Mouse (Mus musculus): ENCODE measurements at regions not wholly inside any gene's neighbourhood (a gene's known extent, or its start where the extent isn't known, plus 50 kb on each side); places are given as distances from the start of the nearest gene placed in this dataset.

DNA sequence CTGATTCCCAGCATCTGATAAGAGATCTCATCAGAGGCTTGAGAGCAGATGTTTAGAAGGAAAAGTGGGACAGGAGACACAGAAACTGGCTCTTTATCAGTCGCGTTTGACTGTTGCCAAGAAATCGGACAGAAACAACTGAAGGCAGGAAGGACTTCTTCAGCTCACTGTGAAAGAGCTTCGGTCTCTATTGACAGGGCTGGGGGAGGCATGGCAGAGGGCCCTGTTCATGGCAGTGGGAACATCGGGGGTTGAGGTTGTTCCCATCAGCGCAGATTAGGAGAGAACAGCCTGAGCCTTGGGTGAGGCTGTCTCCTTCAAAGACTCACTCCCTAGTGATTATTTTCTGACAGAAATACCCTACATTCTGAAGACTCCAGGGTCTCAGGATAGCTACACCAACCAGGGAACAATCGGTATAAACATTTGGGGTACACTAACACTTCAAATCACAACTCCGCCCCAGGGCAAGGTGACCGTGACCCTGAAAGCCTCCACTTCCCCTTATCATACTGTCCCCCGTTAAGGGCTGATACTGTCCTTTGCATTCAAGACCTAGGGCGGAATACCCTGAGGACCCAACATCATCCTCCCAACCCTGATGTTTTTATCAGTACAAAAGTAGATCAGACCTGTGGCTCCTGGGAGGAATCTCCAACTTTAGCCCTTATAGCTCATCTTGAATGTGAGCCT lies 144.8 kb upstream of the Eci2 start:
- H3K36me3 ChIP-seq (replicated peaks): no peaks in the 10 kb centered on the region
- no peaks in the 10 kb centered on the region for H3K9me3 ChIP-seq
- peaks cover 21% of the 10 kb centered on the region; the same call in 1 of the 2 replicates for H3K4me1 ChIP-seq
- H3K27ac ChIP-seq (replicated peaks): no peak overlapping the region
- H3K27me3 ChIP-seq (replicated peaks; ENCODE audit: low read depth, poor library complexity, severe bottlenecking): no peaks in the 10 kb centered on the region
- H3K4me3 ChIP-seq: no peak overlapping the region
- DNase-seq (ENCODE audit: low spot score): no peak
- 87% methylated on average over 11 of the region's 11 CpGs for WGBS

DNA sequence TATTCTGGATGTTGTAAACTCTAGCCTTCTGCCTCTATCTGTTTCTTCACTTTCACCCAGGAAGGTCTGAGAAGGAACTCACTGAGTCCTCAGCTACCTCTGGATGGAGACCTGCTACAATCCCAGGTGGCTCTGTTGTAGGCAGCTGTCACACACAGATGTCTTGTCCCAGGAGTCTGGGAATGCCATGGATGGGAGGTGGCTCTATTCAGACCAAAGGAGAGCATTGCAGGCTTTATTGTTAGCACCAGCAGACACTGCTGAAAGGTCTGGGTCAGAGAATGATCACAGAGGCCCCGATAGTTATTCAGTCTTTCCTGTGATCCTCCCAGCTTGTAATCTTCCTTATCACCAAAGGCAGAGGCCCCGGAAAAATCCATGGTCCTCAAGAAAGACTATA lies 146.6 kb upstream of the Eci2 start:
- WGBS: 60% methylated on average over 2 of the region's 2 CpGs
- Histone ChIP-seq H3K4me1 (peaks cover 29% of the 10 kb centered on the region; the same call in 1 of the 2 replicates), H3K27ac (replicated peaks) (no peak overlapping the region), H3K36me3 (replicated peaks) (no peaks in the 10 kb centered on the region), H3K27me3 (replicated peaks; ENCODE audit: low read depth, poor library complexity, severe bottlenecking) (no peaks in the 10 kb centered on the region), H3K9me3 (no peaks in the 10 kb centered on the region), H3K4me3 (no peak overlapping the region)
- no peak for DNase-seq (ENCODE audit: low spot score)

DNA sequence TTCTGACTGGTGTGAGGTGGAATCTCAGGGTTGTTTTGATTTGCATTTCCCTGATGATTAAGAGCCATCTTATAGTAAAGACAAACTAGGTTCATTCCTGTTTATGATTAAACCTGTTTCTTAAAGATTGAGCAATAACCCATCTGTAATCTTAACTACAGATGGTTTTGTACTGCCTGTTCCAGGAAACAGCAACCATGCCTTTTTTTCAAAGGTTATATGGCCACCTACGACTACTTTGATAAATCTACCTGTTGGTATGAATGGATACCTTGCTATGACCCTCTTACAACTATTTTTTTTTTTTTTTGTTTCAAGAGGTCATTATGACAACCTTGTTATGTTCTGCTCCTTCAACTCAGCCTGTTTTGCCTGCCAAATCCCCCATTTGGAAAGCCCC lies 148.7 kb upstream of the Eci2 start:
- Histone ChIP-seq H3K4me3 (no peak overlapping the region), H3K27me3 (replicated peaks; ENCODE audit: low read depth, poor library complexity, severe bottlenecking) (no peaks in the 10 kb centered on the region), H3K27ac (replicated peaks) (no peak overlapping the region), H3K4me1 (peaks cover 29% of the 10 kb centered on the region; the same call in 1 of the 2 replicates), H3K9me3 (no peaks in the 10 kb centered on the region), H3K36me3 (replicated peaks) (no peaks in the 10 kb centered on the region)
- DNase-seq (ENCODE audit: low spot score): no peak
- 82% methylated on average over 1 of the region's 1 CpGs for WGBS

DNA sequence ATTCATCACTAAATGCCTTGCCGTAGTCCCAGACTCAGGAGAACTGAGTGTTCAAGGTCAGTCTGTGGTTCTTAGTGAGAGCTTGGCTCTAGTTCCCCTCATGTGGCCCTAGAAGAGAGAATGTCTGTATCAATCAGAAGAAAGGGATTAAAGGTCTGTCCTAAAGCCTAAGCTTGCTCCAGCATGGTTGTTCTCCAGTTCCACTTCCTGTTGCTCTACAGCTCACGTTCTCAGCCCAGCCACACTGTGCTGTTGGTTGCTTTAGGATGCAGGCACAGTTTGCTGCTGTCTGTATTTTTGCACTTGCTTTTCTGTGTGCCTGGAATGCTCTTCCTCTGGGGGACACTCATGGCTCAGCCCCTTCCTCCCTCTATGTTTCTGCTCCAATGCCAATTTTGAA lies 150.4 kb upstream of the Eci2 start:
- Histone ChIP-seq H3K27me3 (replicated peaks; ENCODE audit: low read depth, poor library complexity, severe bottlenecking) (no peaks in the 10 kb centered on the region), H3K4me1 (peaks cover 24% of the 10 kb centered on the region; the same call in 1 of the 2 replicates), H3K27ac (replicated peaks) (no peak overlapping the region), H3K36me3 (replicated peaks) (no peaks in the 10 kb centered on the region), H3K9me3 (no peaks in the 10 kb centered on the region), H3K4me3 (no peak overlapping the region)
- 56% methylated on average over 2 of the region's 2 CpGs for WGBS
- no peak for DNase-seq (ENCODE audit: low spot score)

DNA sequence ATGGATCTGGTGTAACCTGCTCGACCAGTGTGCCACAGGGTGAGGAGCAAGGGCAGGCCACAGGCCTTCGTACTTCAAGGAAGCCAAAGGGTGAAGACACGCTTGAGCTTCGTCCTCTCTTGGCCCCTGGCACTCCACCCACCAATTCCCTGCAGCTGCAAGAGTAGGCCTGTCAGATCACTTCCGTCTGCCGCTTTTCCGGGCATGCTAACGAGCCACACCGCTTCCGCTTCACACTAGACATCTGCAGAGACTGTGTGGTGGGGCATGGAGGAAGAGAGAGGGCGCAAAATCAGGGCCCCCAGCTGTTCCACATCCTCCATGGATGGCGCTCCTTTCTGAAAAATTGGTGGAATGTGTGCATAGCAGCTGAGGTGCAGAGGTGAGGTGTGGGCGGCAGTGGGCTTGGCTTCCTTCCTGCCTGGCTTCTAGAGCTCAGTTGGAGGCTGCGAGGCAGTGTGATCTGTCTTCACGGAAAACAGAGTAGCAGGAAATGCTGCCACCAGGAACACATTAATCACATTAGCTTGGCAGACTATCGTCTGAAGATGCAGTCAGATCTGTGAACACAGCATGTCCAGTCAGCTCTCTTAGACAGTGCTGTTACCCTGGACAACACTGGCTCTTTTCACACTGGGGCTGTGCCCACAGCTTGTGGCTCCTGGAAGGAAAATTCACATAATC lies 162.3 kb upstream of the Eci2 start:
- DNase-seq (ENCODE audit: low spot score): peak; percentile 69
- Histone ChIP-seq H3K4me3 (0 out of 2 replicates have a peak overlapping the region, but pooled peaks have one; percentile 4), H3K9me3 (no peaks in the 10 kb centered on the region), H3K36me3 (replicated peaks) (no peaks in the 10 kb centered on the region), H3K4me1 (peaks cover 27% of the 10 kb centered on the region), H3K27ac (replicated peaks) (peak overlapping the region; percentile 41), H3K27me3 (replicated peaks; ENCODE audit: low read depth, poor library complexity, severe bottlenecking) (no peaks in the 10 kb centered on the region)
- WGBS: 24% methylated on average over 16 of the region's 16 CpGs

DNA sequence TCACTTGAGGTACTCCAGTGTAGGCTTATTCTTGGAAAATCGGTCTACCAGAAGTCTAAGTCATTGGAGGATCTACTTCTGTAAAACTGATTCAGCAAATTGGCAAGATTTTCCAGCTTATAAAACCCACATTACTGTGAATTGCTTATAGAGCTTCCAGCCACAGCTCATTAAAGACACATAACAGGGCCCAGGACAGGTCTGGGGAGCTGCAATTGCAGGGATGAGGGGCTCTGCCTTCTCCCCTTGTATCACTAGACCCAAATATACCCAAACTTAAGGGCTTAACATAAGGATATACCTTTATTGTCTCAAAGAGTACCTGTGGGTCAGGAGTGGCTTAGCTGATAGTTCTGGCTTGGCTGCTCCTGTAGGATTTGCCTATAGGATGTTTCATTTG lies 175.2 kb upstream of the Eci2 start:
- Histone ChIP-seq H3K27ac (replicated peaks) (no peak overlapping the region), H3K4me1 (no peaks in the 10 kb centered on the region), H3K9me3 (no peaks in the 10 kb centered on the region), H3K36me3 (replicated peaks) (no peaks in the 10 kb centered on the region), H3K4me3 (no peak overlapping the region), H3K27me3 (replicated peaks; ENCODE audit: low read depth, poor library complexity, severe bottlenecking) (no peaks in the 10 kb centered on the region)
- 91% methylated on average over 1 of the region's 1 CpGs for WGBS
- no peak for DNase-seq (ENCODE audit: low spot score)

DNA sequence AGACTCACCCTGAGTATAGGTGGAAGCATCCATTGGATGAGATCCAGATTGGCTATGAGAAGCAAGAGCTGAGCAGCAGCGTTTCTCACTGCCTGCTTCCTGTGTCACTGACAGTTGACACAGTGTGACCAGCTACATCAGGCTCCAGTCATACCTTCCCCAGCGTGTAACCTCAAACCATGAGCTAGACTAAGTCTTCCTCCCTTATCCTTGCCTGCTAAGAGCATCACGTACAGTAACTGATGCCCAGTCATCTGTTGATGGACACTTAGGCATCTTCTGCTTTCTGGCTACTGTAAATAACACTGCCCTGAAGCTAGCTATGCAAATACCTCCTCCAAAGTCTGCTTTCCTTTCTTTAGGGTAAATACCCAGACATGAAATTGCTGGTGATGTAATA lies 181.4 kb upstream of the Eci2 start:
- no peak overlapping the region for H3K4me3 ChIP-seq
- DNase-seq (ENCODE audit: low spot score): no peak
- no peaks in the 10 kb centered on the region for H3K9me3 ChIP-seq
- no peaks in the 10 kb centered on the region for H3K27me3 ChIP-seq (replicated peaks; ENCODE audit: low read depth, poor library complexity, severe bottlenecking)
- no peak overlapping the region for H3K27ac ChIP-seq (replicated peaks)
- no peaks in the 10 kb centered on the region for H3K4me1 ChIP-seq
- H3K36me3 ChIP-seq (replicated peaks): no peaks in the 10 kb centered on the region
- WGBS: 81% methylated on average over 3 of the region's 3 CpGs

DNA sequence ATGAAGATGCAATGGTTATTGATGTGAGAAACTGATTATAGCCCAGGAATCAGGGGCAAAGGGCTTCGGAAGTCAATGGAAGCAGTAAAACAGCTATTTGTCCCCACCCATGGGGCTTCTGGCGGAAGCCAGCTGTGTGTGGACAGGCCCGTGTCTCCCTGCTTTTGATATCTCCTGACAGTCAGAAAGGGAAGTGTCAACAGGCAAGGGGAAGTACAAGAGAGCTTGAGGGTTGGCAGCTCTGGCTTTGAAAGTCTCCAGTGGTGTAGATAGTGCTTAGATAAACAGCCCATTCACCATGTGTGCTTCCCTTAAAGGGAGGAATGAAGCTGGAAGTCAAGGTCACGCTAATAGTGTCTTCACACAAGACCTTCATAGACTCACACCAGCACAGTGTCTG lies 182.7 kb upstream of the Eci2 start:
- 73% methylated on average over 4 of the region's 4 CpGs for WGBS
- DNase-seq (ENCODE audit: low spot score): no peak
- no peaks in the 10 kb centered on the region for H3K9me3 ChIP-seq
- H3K4me1 ChIP-seq: no peaks in the 10 kb centered on the region
- H3K36me3 ChIP-seq (replicated peaks): no peaks in the 10 kb centered on the region
- H3K4me3 ChIP-seq: no peak overlapping the region
- no peak overlapping the region for H3K27ac ChIP-seq (replicated peaks)
- H3K27me3 ChIP-seq (replicated peaks; ENCODE audit: low read depth, poor library complexity, severe bottlenecking): no peaks in the 10 kb centered on the region

DNA sequence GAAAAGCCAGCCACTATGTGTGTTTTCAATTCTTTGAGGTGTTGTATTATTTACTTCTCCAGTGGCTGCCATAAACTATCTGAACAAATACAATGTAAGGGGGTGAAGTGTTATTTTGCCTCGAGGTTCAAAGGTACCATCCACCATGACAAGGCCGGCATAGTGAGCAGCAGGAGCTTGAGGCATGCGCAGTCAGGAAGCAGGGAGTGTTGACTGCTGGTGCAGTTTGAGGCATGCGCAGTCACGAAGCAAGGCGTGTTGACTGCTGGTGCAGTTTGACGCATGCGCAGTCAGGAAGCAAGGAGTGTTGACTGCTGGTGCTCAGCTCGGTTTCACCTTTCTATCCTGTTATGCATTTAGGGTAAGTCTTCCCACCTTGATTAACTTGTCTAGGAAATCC lies 184.9 kb upstream of the Eci2 start:
- Histone ChIP-seq H3K36me3 (replicated peaks) (no peaks in the 10 kb centered on the region), H3K4me1 (no peaks in the 10 kb centered on the region), H3K9me3 (no peaks in the 10 kb centered on the region), H3K27ac (replicated peaks) (no peak overlapping the region), H3K4me3 (no peak overlapping the region), H3K27me3 (replicated peaks; ENCODE audit: low read depth, poor library complexity, severe bottlenecking) (no peaks in the 10 kb centered on the region)
- no peak for DNase-seq (ENCODE audit: low spot score)
- 91% methylated on average over 9 of the region's 9 CpGs for WGBS

DNA sequence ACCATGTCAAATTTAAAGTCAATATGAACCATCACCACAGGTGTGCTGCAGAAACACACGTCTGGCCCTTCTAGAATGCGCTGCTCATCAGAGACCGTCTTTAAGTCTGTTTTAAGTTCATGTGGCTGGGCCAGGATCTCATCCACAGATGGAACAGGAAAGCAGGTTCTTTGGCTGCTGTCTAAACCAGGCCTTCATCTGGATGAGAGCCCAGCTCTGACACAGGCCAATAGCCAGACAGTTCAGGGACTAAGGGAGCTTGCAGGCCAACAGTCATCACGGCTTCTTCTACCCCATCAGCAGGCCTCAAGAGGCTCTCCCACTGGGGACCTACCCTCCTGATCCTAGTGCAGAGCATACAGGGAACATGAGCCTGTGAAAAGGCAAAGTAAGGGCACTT lies 185.4 kb upstream of the Eci2 start:
- no peaks in the 10 kb centered on the region for H3K4me1 ChIP-seq
- no peaks in the 10 kb centered on the region for H3K27me3 ChIP-seq (replicated peaks; ENCODE audit: low read depth, poor library complexity, severe bottlenecking)
- no peak overlapping the region for H3K27ac ChIP-seq (replicated peaks)
- no peaks in the 10 kb centered on the region for H3K36me3 ChIP-seq (replicated peaks)
- H3K4me3 ChIP-seq: no peak overlapping the region
- H3K9me3 ChIP-seq: no peaks in the 10 kb centered on the region
- WGBS: 87% methylated on average over 4 of the region's 4 CpGs
- DNase-seq (ENCODE audit: low spot score): no peak

DNA sequence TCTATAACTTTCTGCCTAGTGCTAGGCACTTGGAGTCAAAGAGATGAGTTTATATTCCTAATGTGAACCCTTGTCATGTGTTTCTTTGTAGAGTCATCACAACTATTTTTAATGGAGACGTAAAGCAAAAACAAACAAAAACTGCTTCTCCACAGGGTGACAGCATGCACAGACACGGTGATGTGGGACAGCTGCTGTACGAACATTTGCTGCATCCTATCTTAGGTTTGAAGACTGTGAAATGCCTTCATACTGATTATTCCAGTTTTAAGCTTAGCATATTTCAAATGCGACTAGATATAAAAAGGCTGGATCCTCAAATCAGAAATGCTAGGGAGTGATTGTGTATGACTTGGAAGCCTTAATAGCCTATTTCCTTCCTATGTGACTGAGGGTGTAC lies 187.3 kb upstream of the Eci2 start:
- Histone ChIP-seq H3K9me3 (no peaks in the 10 kb centered on the region), H3K4me1 (no peaks in the 10 kb centered on the region), H3K4me3 (no peak overlapping the region), H3K36me3 (replicated peaks) (no peaks in the 10 kb centered on the region), H3K27me3 (replicated peaks; ENCODE audit: low read depth, poor library complexity, severe bottlenecking) (no peaks in the 10 kb centered on the region), H3K27ac (replicated peaks) (no peak overlapping the region)
- WGBS: 93% methylated on average over 4 of the region's 4 CpGs
- DNase-seq (ENCODE audit: low spot score): no peak

DNA sequence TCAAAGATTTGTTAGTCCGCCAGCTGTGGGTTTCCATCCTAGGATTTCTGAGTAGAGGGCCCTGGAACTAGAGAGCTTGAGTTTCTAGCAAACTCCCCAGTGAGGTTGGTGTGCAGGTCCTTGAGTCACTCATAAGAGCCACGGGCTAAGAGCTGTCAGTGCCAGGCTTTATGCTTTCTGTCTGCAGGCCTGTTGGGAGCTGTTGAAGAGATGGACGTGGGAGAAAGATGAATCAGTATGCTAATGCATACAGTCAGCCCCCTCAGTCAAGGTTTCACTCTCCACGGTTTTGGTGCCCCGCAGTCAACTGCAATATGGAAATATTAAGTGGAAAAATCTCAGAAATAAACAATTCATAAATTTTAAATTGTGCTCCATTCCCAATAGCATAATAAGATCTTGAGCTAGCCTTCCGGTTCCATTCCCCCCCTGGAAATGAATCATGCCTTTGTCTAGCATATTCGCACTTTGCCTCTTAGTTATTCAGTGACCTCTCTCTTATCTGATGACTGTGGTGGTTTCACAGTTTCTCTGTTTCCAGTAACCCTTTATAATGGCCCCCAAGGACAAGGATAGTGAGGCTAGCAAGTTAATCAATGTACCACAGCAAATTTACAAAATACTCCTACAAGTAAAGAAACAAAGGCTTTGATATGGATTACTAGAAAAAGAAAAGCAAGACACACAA lies 199.4 kb upstream of the Eci2 start:
- Histone ChIP-seq H3K4me1 (no peaks in the 10 kb centered on the region), H3K36me3 (replicated peaks) (no peaks in the 10 kb centered on the region), H3K27ac (replicated peaks) (no peak overlapping the region), H3K4me3 (no peak overlapping the region), H3K9me3 (no peaks in the 10 kb centered on the region), H3K27me3 (replicated peaks; ENCODE audit: low read depth, poor library complexity, severe bottlenecking) (no peaks in the 10 kb centered on the region)
- 86% methylated on average over 7 of the region's 7 CpGs for WGBS
- no peak for DNase-seq (ENCODE audit: low spot score)

DNA sequence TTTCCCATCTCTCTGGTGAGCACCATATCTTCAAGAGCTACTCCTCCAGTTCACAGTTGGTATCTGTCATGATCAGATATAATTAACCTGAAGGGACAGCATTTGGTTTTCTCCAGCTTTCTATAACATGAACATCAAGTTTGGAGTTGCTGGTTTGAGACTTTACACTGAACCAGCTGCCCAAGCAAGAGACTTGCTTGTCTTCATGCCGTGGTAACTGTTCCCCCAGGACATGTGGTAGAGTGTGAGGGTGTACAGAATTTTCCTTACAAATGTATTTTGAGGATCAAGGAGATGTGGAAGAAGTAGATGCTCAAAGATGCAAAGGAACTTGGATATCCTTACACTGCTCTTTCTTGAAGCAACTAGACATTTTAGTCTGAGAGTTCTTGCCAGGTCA lies 200.0 kb upstream of the Eci2 start:
- Histone ChIP-seq H3K27ac (replicated peaks) (no peak overlapping the region), H3K4me3 (no peak overlapping the region), H3K9me3 (no peaks in the 10 kb centered on the region), H3K27me3 (replicated peaks; ENCODE audit: low read depth, poor library complexity, severe bottlenecking) (no peaks in the 10 kb centered on the region), H3K36me3 (replicated peaks) (no peaks in the 10 kb centered on the region), H3K4me1 (no peaks in the 10 kb centered on the region)
- WGBS: 90% methylated on average over 1 of the region's 1 CpGs
- no peak for DNase-seq (ENCODE audit: low spot score)

Data from embryonic facial prominence, embryonic 10.5 days (tissue).